Mouse (Mus musculus): ENCODE measurements at regions not wholly inside any gene's neighbourhood (a gene's known extent, or its start where the extent isn't known, plus 50 kb on each side); places are given as distances from the start of the nearest gene placed in this dataset.

DNA sequence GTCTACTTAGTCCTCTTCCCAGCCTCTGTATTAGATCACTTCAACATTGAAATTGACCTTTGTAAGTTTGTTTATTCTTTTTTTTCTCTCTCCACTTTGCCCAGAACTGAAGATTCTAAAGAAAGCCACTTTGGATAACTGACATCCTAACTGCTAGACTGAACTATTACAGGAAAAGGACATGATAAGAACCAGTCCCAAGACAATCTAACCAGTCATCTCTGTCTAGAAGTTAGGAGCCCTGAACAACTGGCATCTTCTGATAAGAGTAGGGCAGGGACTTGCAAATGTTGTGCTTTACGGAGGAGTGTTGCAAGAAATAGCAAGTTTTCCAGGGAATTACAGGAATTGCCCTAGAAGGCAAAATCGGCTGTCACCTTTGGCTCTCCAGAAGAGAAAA lies 53.5 kb downstream of the Cd209f start:
- Histone ChIP-seq H3K27me3 (ENCODE audit: insufficient read depth, poor library complexity, severe bottlenecking) (no peaks in the 10 kb centered on the region), H3K9me3 (no peaks in the 10 kb centered on the region), H3K36me3 (no peaks in the 10 kb centered on the region), H3K4me1 (no peaks in the 10 kb centered on the region), H3K27ac (no peak overlapping the region), H3K4me3 (no peak overlapping the region)
- DNase-seq (ENCODE audit: low spot score) = no peak
- 50% methylated on average over 2 of the region's 2 CpGs for WGBS

DNA sequence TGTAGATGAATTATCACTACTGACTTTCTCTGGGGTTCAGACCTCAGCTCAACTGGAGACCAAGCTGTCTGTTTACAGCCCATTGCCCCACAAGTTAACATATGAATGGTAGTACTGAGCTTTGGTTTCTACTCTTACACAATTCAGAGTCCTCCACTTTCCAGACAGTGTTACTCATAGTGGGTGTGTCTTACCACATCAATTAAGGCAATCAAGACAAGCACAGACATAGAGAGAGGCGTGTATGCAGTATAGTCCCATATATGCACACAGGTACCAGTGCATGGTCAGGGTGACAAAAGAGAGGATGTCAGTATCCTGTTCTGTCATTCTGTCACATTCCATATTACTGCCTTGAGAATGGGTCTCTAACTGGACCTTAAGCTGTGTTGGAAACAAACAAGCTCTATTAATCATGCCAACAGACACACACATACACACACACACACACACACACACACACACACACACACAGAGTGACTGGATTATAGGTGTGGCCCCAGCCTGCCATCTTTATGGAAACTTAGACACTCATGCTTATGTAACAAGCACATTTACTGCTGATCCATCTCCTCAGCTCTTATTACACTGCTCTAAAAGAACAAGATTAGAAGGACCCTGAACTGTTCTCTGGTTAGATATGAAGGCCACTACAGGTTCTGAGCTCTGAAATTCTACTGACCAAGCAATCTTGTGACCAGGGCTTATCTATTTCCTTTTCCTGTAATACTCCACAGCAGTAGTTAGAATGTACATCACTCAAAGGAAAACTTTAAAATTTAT lies 59.0 kb upstream of the Cd209c start:
- WGBS = 60% methylated on average over 1 of the region's 1 CpGs
- Histone ChIP-seq H3K4me3 (no peak overlapping the region), H3K27ac (no peak overlapping the region), H3K36me3 (no peaks in the 10 kb centered on the region), H3K9me3 (no peaks in the 10 kb centered on the region), H3K27me3 (ENCODE audit: insufficient read depth, poor library complexity, severe bottlenecking) (no peaks in the 10 kb centered on the region), H3K4me1 (no peaks in the 10 kb centered on the region)
- peak; percentile 48 for DNase-seq (ENCODE audit: low spot score)
